Mouse (Mus musculus) embryo, embryonic 11 days (tissue): Measurements from ENCODE around the gene Magi1.

ENCODE experiments used
- DNase-seq: peaks from one replicate; pipeline ENCODE4 v3.0.0-alpha.2; 2015

Gene Magi1

GRCm38 (mm10) chr6:94256982-94257830 is 26.5 kb downstream of the Magi1 start:
- no peak for DNase-seq

- DNase-seq, result no peak
Measured at GRCm38 (mm10) chr6:94253943-94254342, 29.8 kb downstream of the Magi1 start.

GRCm38 (mm10) chr6:94251358-94251945 is 32.3 kb downstream of the Magi1 start:
- DNase-seq, result no peak

GRCm38 (mm10) chr6:94249286-94249790 is 34.4 kb downstream of the Magi1 start:
- DNase-seq, result no peak

- DNase-seq, result no peak
Measured at GRCm38 (mm10) chr6:94241251-94241650, 42.5 kb downstream of the Magi1 start.

GRCm38 (mm10) chr6:94238643-94239042 is 45.1 kb downstream of the Magi1 start:
- DNase-seq, result no peak

GRCm38 (mm10) chr6:94236899-94237298 is 46.8 kb downstream of the Magi1 start:
- DNase-seq, result no peak

GRCm38 (mm10) chr6:94232243-94232785 is 51.4 kb downstream of the Magi1 start:
- no peak for DNase-seq

GRCm38 (mm10) chr6:94231831-94232230 is 51.9 kb downstream of the Magi1 start:
- no peak for DNase-seq

- no peak for DNase-seq
Measured at GRCm38 (mm10) chr6:94231367-94231766, 52.4 kb downstream of the Magi1 start.

GRCm38 (mm10) chr6:94230918-94231317 is 52.8 kb downstream of the Magi1 start:
- no peak for DNase-seq

GRCm38 (mm10) chr6:94230129-94230528 is 53.6 kb downstream of the Magi1 start:
- DNase-seq, result no peak

GRCm38 (mm10) chr6:94226262-94226661 is 57.5 kb downstream of the Magi1 start:
- DNase-seq, result no peak

- no peak for DNase-seq
Measured at GRCm38 (mm10) chr6:94225832-94226231, 57.9 kb downstream of the Magi1 start.

GRCm38 (mm10) chr6:94225091-94225490 is 58.6 kb downstream of the Magi1 start:
- no peak for DNase-seq

GRCm38 (mm10) chr6:94222253-94222652 is 61.5 kb downstream of the Magi1 start:
- no peak for DNase-seq

GRCm38 (mm10) chr6:94221750-94222149 is 62.0 kb downstream of the Magi1 start:
- DNase-seq, result no peak

- DNase-seq, result no peak
Measured at GRCm38 (mm10) chr6:94218076-94218475, 65.6 kb downstream of the Magi1 start.

GRCm38 (mm10) chr6:94215834-94216233 is 67.9 kb downstream of the Magi1 start:
- DNase-seq, result no peak

- DNase-seq, result no peak
Measured at GRCm38 (mm10) chr6:94214895-94215538, 68.7 kb downstream of the Magi1 start.

- DNase-seq, result peak; percentile 50
Measured at GRCm38 (mm10) chr6:94205926-94206325, 77.8 kb downstream of the Magi1 start.

- DNase-seq, result no peak
Measured at GRCm38 (mm10) chr6:94203642-94204145, 80.0 kb downstream of the Magi1 start.

- DNase-seq, result no peak
Measured at GRCm38 (mm10) chr6:94201940-94202339, 81.8 kb downstream of the Magi1 start.
